Mouse (Mus musculus) embryo, embryonic 10.5 days (tissue): ENCODE results near the gene Ppfia1.

Source experiments
- DNase-seq: peaks from one replicate; pipeline ENCODE4 v3.0.0-alpha.2; 2015; ENCODE audit warnings: low spot score

Gene Ppfia1

GRCm38 (mm10) chr7:144553237-144554122 lies at the start of gene Ppfia1:
Gene Ppfia1, minus strand, starts transcription at chr7:144553729.
- peak; percentile 97 for DNase-seq

- peak; percentile 33 for DNase-seq
These were observed 46.9 kb upstream of the Ppfia1 start for GRCm38 (mm10) chr7:144600333-144600900.

GRCm38 (mm10) chr7:144589508-144589907 lies 36.0 kb upstream of the Ppfia1 start:
- DNase-seq: peak; percentile 39

GRCm38 (mm10) chr7:144587291-144587690 lies 33.8 kb upstream of the Ppfia1 start:
- peak; percentile 69 for DNase-seq

- peak; percentile 90 for DNase-seq
These were observed 32.1 kb upstream of the Ppfia1 start for GRCm38 (mm10) chr7:144585648-144586047.

- DNase-seq: peak; percentile 78
These were observed 30.1 kb upstream of the Ppfia1 start for GRCm38 (mm10) chr7:144583619-144584018.

- peak; percentile 97 for DNase-seq
These were observed 28.9 kb upstream of the Ppfia1 start, which contains the start of gene Fadd for GRCm38 (mm10) chr7:144582284-144582980. Gene Fadd, minus strand, starts transcription at chr7:144582463.

- DNase-seq: peak; percentile 93
These were observed 28.2 kb upstream of the Ppfia1 start for GRCm38 (mm10) chr7:144581559-144582283.

GRCm38 (mm10) chr7:144577876-144578275 lies 24.3 kb upstream of the Ppfia1 start:
- DNase-seq: no peak

GRCm38 (mm10) chr7:144572234-144572633 lies 18.7 kb upstream of the Ppfia1 start:
- DNase-seq: no peak

GRCm38 (mm10) chr7:144571598-144571997 lies 18.1 kb upstream of the Ppfia1 start:
- no peak for DNase-seq

GRCm38 (mm10) chr7:144569428-144569827 lies 15.9 kb upstream of the Ppfia1 start:
- DNase-seq: no peak

- no peak for DNase-seq
These were observed 14.6 kb upstream of the Ppfia1 start for GRCm38 (mm10) chr7:144568091-144568490.

- DNase-seq: no peak
These were observed 13.6 kb upstream of the Ppfia1 start for GRCm38 (mm10) chr7:144566921-144567682.

- DNase-seq: no peak
These were observed 10.1 kb upstream of the Ppfia1 start for GRCm38 (mm10) chr7:144563456-144564155.

- DNase-seq: peak; percentile 68
These were observed 8.5 kb upstream of the Ppfia1 start for GRCm38 (mm10) chr7:144562016-144562415.

GRCm38 (mm10) chr7:144560594-144560993 lies 7.1 kb upstream of the Ppfia1 start:
- DNase-seq: no peak

GRCm38 (mm10) chr7:144558552-144558951 lies 5.0 kb upstream of the Ppfia1 start:
- DNase-seq: no peak

GRCm38 (mm10) chr7:144554123-144554472 lies 569 bp upstream of the Ppfia1 start:
- DNase-seq: no peak

GRCm38 (mm10) chr7:144552274-144552673 lies 1.3 kb downstream of the Ppfia1 start:
- DNase-seq: no peak

GRCm38 (mm10) chr7:144550811-144551210 lies 2.7 kb downstream of the Ppfia1 start:
- no peak for DNase-seq
